Mouse (Mus musculus) heart, embryonic 15.5 days (tissue): ENCODE measurements around the gene Phrf1. TPM values are rescaled to one million over a fixed set of nuclear protein-coding genes. Genes with fewer than 3 reads are reported as not detected.
A peak's percentile ranks its signal among the peaks of the same experiment; 100 is the strongest.

Experiments
- ATAC-seq: fragments of 200-750 bp; cut with Nextera tagmentation; replicated peaks from 2 replicates; pipeline ENCODE4 v1.8.0; 2017; ENCODE audit warnings: low read depth, moderate TSS enrichment; ENCODE audit not compliant: insufficient number of reproducible peaks, insufficient read depth, low FRiP score
- H3K27ac ChIP-seq: fragments of 300-500 bp; sonication (generic); 2 replicates; pipeline ENCODE4 v1.5.1; 2015; ENCODE audit warnings: mild to moderate bottlenecking, inconsistent platforms
- H3K27me3 ChIP-seq: fragments of 300-500 bp; sonication (generic); 2 replicates; pipeline ENCODE4 v1.6.1; 2015; ENCODE audit warnings: inconsistent platforms
- H3K36me3 ChIP-seq: fragments of 300-500 bp; sonication (generic); 2 replicates; pipeline ENCODE4 v1.6.1; 2015; ENCODE audit warnings: mild to moderate bottlenecking, inconsistent platforms
- H3K4me1 ChIP-seq: fragments of 300-500 bp; sonication (generic); replicated peaks from 2 replicates; pipeline ENCODE4 v1.6.1; 2015; ENCODE audit warnings: inconsistent platforms
- H3K4me2 ChIP-seq: fragments of 300-500 bp; sonication (generic); 2 replicates; pipeline ENCODE4 v1.6.1; 2015; ENCODE audit warnings: inconsistent platforms, mild to moderate bottlenecking, moderate library complexity
- H3K4me3 ChIP-seq: fragments of 300-500 bp; sonication (generic); 2 replicates; pipeline ENCODE4 v1.5.1; 2015; ENCODE audit warnings: mild to moderate bottlenecking, inconsistent platforms
- H3K9ac ChIP-seq: fragments of 300-500 bp; sonication (generic); 2 replicates; pipeline ENCODE4 v1.6.1; 2015; ENCODE audit warnings: mild to moderate bottlenecking, inconsistent platforms
- H3K9me3 ChIP-seq: fragments of 300-500 bp; sonication (generic); replicated peaks from 2 replicates; pipeline ENCODE4 v1.6.1; 2016; ENCODE audit warnings: inconsistent platforms
- WGBS: fragments of 180-500 bp; shearing (Covaris S2); methylation state at CpG from one replicate; pipeline ENCODE4 v1.1.7; 2015; ENCODE audit warnings: mixed read lengths; 5-methylcytosine and 5-hydroxymethylcytosine counted together
- microRNA counts: library from miRNA; unstranded; fragments of <30 nt; microRNA quantifications from one replicate; lab custom pipeline; 2016
- microRNA-seq: library from miRNA; unstranded; fragments of <30 nt; microRNA quantifications from one replicate; pipeline ENCODE4, GENCODE M21; 2016
- polyA plus RNA-seq: library from polyadenylated mRNA; unstranded; fragments of >200 nt; fragmentation: Nextera tagmentation; extraction: Ambion mirVana; gene quantifications from 2 replicates; pipeline ENCODE4 v1.2.1, GENCODE M21; 2015

Gene Phrf1
- polyA plus RNA-seq, 1 experiment from 2014 or later = 36.7 TPM

- Histone ChIP-seq H3K4me3 (no peak overlapping the region), H3K9me3 (no peaks in the 10 kb centered on the region), H3K9ac (no peak overlapping the region), H3K36me3 (peaks cover 35% of the 10 kb centered on the region), H3K4me1 (peaks cover 18% of the 10 kb centered on the region), H3K27me3 (peaks cover 30% of the 10 kb centered on the region), H3K27ac (no peak overlapping the region), H3K4me2 (no peak overlapping the region)
- ATAC-seq = no peak
- whole genome bisulfite sequencing = 74% methylated on average over 3 of the region's 3 CpGs
Observed at GRCm38 (mm10) chr7:141297926-141298650, 69.5 kb downstream of the Phrf1 start.

DNA sequence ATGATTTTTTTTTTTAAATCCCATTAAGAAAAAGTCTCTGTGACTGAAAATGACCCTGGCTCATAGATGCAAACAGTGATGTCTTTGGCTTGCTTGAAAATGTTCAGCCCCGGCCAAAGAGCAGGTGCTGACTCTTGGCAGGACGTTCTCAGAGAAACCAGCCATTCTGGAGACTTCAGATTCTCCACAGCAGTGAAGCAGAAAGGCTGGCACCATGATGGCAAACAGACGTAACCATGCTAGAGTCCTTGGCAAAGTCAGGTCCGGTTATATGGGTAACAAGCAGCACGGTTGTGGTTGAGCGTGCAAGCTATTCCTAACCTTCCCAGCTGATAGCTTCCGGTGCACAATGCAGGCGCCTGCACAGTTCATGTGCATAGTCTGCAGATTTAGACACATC lies 70.6 kb downstream of the Phrf1 start:
- no peak overlapping the region for H3K4me2 ChIP-seq
- H3K4me1 ChIP-seq = peaks cover 7% of the 10 kb centered on the region
- no peaks in the 10 kb centered on the region for H3K9me3 ChIP-seq
- ATAC-seq = no peak
- no peak overlapping the region for H3K4me3 ChIP-seq
- H3K36me3 ChIP-seq = peaks cover 43% of the 10 kb centered on the region
- H3K27ac ChIP-seq = no peak overlapping the region
- H3K27me3 ChIP-seq = peaks cover 19% of the 10 kb centered on the region
- 92% methylated on average over 8 of the region's 8 CpGs for WGBS
- H3K9ac ChIP-seq = no peak overlapping the region

DNA sequence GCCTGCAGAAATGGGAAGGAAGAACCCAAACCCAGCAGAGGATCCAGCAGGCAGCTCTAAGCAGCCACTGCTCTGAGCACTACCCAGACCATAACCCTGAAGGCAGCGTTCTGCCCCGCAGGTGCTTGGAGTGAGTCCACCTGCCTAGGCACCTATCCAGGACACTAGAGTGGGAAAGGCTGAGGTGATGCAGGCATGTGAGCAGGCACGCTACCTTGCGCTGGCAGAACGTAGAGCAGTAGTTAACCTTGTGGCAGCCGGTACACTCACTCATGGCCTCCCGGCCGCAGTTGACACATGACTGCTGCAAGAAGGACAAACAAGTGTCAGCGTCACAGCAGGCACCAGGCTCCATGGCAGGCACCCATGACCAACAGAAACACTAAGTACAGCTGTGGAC lies 72.8 kb downstream of the Phrf1 start:
- no peaks in the 10 kb centered on the region for H3K9me3 ChIP-seq
- no peak overlapping the region for H3K9ac ChIP-seq
- no peak overlapping the region for H3K27ac ChIP-seq
- H3K4me3 ChIP-seq = no peak overlapping the region
- 95% methylated on average over 9 of the region's 9 CpGs for WGBS
- peaks cover 61% of the 10 kb centered on the region for H3K36me3 ChIP-seq
- no peak overlapping the region for H3K4me2 ChIP-seq
- no peaks in the 10 kb centered on the region for H3K27me3 ChIP-seq
- H3K4me1 ChIP-seq = no peaks in the 10 kb centered on the region
- ATAC-seq = no peak

DNA sequence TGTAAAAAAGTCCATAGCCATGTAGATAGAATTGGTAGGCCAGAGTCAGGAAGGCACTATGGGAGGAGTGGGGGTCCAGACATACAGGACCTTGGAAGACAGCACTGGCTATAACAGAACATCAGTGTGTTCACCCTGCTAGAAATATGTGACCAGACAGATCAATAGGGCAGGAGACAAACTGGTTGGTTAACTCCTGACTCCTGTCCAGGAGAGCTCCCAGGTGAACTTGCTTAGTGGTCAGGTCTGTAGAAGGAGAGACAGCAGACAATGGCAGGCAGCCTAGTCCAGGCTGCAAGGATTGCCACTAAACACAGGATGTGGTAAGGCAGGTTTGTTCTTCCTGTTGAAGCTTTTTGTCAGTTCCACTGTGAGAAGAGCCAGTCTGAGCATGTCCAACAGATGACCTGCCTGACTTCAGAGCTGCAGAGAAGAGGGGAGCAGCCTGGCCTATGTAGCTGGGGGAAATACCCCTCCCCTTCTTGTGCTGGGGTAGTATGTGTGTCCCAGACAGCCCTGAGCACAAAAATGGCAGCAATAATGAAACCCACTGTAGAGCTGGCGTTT lies 74.2 kb downstream of the Phrf1 start:
- no peaks in the 10 kb centered on the region for H3K27me3 ChIP-seq
- 84% methylated on average over 1 of the region's 1 CpGs for WGBS
- no peak overlapping the region for H3K4me2 ChIP-seq
- no peak for ATAC-seq
- no peak overlapping the region for H3K9ac ChIP-seq
- no peak overlapping the region for H3K4me3 ChIP-seq
- no peaks in the 10 kb centered on the region for H3K9me3 ChIP-seq
- no peak overlapping the region for H3K27ac ChIP-seq
- H3K4me1 ChIP-seq = no peaks in the 10 kb centered on the region
- peaks cover 73% of the 10 kb centered on the region for H3K36me3 ChIP-seq

GRCm38 (mm10) chr7:141304537-141304936 lies 76.0 kb downstream of the Phrf1 start:
- Histone ChIP-seq H3K36me3 (peaks cover 81% of the 10 kb centered on the region), H3K4me1 (no peaks in the 10 kb centered on the region)
- WGBS = 84% methylated on average over 4 of the region's 4 CpGs

More at GRCm38 (mm10) chr7:141304537-141304936, 76.0 kb downstream of the Phrf1 start:
- H3K27me3 ChIP-seq = no peaks in the 10 kb centered on the region
- no peak overlapping the region for H3K27ac ChIP-seq
- no peak overlapping the region for H3K9ac ChIP-seq
- H3K9me3 ChIP-seq = no peaks in the 10 kb centered on the region
- no peak for ATAC-seq
- H3K4me2 ChIP-seq = no peak overlapping the region
- H3K4me3 ChIP-seq = no peak overlapping the region

MicroRNA genes within 50 kb of the gene (microRNA counts, 519-probe panel; counts per million panel counts)
- microRNA mmu-miR-210 (lab: Ali Mortazavi, UCI) = 3,554 counts per million, percentile 86 among the panel's probes with 10 or more counts

Small RNAs within 50 kb of the gene (microRNA-seq; reads per million reads assigned to microRNA genes)
- gene Mir210 = 858 reads per million, percentile 76 among the genes with 10 or more reads in this experiment

Other genes starting within 250 kb of the Phrf1 start
- 103 and 212 TPM in 2 replicates for gene Ifitm3, start 218.0 kb upstream of the Phrf1 start, polyA plus RNA-seq
- 0.53 and 1.4 TPM in 2 replicates for gene Ifitm6, start 210.9 kb upstream of the Phrf1 start, polyA plus RNA-seq
- not detected in 2 replicates for gene Gm17387, start 199.7 kb upstream of the Phrf1 start, polyA plus RNA-seq
- gene B4galnt4, start 167.7 kb upstream of the Phrf1 start, polyA plus RNA-seq = 1.0 and 2.0 TPM in 2 replicates
- gene Pkp3, start 150.6 kb upstream of the Phrf1 start, polyA plus RNA-seq = 0.97 and 5.9 TPM in 2 replicates
- 3.6 and 5.6 TPM in 2 replicates for gene Sigirr, start 128.2 kb upstream of the Phrf1 start, polyA plus RNA-seq
- gene Ano9, start 111.0 kb upstream of the Phrf1 start, polyA plus RNA-seq = 0.16 and 0.82 TPM in 2 replicates
- 51.9 and 56.5 TPM in 2 replicates for gene Ptdss2, start 106.4 kb upstream of the Phrf1 start, polyA plus RNA-seq
- 86.6 and 111 TPM in 2 replicates for gene Rnh1, start 55.9 kb upstream of the Phrf1 start, polyA plus RNA-seq
- gene Hras, start 34.8 kb upstream of the Phrf1 start, polyA plus RNA-seq = 74.4 and 92.5 TPM in 2 replicates
- gene Lrrc56, start 34.6 kb upstream of the Phrf1 start, polyA plus RNA-seq = 2.7 and 4.0 TPM in 2 replicates
- 0.23 and 0.58 TPM in 2 replicates for gene Lmntd2, start 14.7 kb upstream of the Phrf1 start, polyA plus RNA-seq
- 11.4 and 18.4 TPM in 2 replicates for gene Rassf7, start 12.9 kb upstream of the Phrf1 start, polyA plus RNA-seq
- gene Irf7, start 37.7 kb downstream of the Phrf1 start, polyA plus RNA-seq = 3.0 and 6.5 TPM in 2 replicates
- gene Cdhr5, start 48.0 kb downstream of the Phrf1 start, polyA plus RNA-seq = 0.05 TPM in 1 of 2 replicates, not detected in the other
- gene Sct, start 50.3 kb downstream of the Phrf1 start, polyA plus RNA-seq = 1.5 and 1.6 TPM in 2 replicates
- gene Drd4, start 63.2 kb downstream of the Phrf1 start, polyA plus RNA-seq = 0.18 and 0.22 TPM in 2 replicates
- gene Deaf1, start 98.9 kb downstream of the Phrf1 start, polyA plus RNA-seq = 29.4 and 42.1 TPM in 2 replicates
- gene Tmem80, start 99.0 kb downstream of the Phrf1 start, polyA plus RNA-seq = 29.3 and 35.6 TPM in 2 replicates
- 1.1 and 4.7 TPM in 2 replicates for gene Eps8l2, start 110.1 kb downstream of the Phrf1 start, polyA plus RNA-seq
- 225 and 246 TPM in 2 replicates for gene Taldo1, start 163.4 kb downstream of the Phrf1 start, polyA plus RNA-seq
- gene Gatd1, start 185.4 kb downstream of the Phrf1 start, polyA plus RNA-seq = 25.5 and 31.6 TPM in 2 replicates
- gene Cend1, start 200.7 kb downstream of the Phrf1 start, polyA plus RNA-seq = 4.5 and 5.2 TPM in 2 replicates
- 14.1 and 20.2 TPM in 2 replicates for gene Slc25a22, start 209.1 kb downstream of the Phrf1 start, polyA plus RNA-seq
- 6.7 and 9.6 TPM in 2 replicates for gene Pidd1, start 215.2 kb downstream of the Phrf1 start, polyA plus RNA-seq
- 703 and 884 TPM in 2 replicates for gene Rplp2, start 218.6 kb downstream of the Phrf1 start, polyA plus RNA-seq
- gene Pnpla2, start 226.4 kb downstream of the Phrf1 start, polyA plus RNA-seq = 56.3 and 57.5 TPM in 2 replicates
- 24.9 and 26.2 TPM in 2 replicates for gene Cracr2b, start 232.3 kb downstream of the Phrf1 start, polyA plus RNA-seq
- 28.7 and 35.2 TPM in 2 replicates for gene Cd151, start 238.6 kb downstream of the Phrf1 start, polyA plus RNA-seq
- gene Polr2l, start 246.3 kb downstream of the Phrf1 start, polyA plus RNA-seq = 59.5 and 63.5 TPM in 2 replicates
- gene Tspan4, start 246.5 kb downstream of the Phrf1 start, polyA plus RNA-seq = 48.9 and 62.8 TPM in 2 replicates